Mouse (Mus musculus): ENCODE measurements around the gene Phf21b.
"Not testable (repeated sequence)": the region's sequence is repeated elsewhere in the genome, so short reads cannot be mapped to it uniquely, and the experiment has no call there.

Phf21b gene

DNA sequence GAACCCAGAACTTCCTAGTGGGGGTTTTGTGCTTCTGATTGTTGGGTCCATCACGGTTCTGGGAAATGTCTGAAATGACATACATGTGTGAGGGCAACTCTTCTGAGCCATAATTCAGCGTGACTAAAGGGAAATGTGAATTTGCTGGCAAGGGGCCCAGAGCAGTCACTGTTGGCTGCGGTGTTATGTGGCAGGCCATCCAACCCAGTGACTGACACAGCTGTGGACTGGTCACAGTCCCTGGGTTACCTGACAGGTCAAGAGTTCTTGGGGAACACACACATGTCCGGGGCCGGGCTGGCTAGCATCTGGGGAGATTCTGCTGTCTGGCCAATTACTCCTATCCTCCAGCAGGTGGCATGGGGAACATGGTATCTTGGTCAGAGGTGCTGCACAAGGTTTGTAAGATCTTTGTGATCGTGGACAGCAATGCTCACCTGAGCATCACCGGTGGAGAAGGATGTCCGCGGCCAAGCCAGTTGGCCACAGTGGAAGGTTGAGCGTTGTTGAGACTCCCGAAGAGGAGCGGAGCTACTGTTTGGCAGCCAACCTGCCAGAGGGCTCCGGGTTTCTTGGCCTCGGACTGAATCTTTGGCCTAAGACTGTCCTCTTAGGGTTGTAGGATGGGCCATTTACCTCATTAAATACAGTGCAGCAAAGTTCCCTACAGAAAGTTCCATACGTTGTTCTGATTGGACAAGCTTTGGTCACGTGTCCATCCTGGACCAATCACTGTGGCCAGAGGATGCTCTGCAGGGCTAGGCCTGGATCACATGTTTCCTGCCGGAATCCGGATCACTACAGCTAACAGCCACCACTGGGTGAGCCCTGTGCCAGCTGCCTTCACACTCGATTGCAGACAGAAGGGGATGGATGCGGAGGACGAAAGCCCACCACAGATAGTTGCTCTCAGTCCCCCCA, 83.4 kb downstream of the Phf21b start:
- DNase-seq: no peak

DNA sequence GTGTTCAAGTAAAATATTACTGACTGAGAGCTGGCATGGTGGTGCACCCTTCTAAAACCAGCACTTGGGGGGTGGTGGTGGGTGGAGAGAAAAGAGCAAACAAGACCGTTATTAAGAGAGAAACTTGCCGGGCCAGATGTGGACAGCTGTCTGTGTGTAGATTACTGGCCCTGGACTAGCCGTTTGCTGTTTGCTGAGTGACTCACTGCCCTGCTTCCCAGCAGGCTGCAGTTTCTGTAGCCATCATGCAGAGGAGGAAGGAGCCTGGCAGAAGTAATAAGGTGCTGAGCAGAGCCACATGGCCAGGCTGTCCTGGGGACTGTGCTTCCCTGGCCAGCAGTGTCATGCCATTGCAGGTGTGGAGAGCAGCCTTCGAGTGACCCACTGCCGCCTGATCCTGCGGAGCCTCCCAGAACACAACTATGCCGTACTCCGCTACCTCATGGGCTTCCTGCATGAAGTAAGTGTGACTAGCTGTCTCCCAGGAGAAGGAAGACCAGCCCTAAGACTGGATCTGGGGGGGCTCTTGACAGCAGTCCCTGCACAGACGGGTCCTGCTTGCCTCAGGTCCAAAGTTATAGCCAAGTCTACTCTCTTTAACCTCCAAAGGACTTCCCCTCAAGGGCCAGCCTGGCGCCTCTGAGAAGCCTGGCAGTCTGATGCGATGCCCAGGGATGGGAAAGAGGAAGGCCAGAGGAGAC, 86.1 kb downstream of the Phf21b start:
- DNase-seq: no peak

DNA sequence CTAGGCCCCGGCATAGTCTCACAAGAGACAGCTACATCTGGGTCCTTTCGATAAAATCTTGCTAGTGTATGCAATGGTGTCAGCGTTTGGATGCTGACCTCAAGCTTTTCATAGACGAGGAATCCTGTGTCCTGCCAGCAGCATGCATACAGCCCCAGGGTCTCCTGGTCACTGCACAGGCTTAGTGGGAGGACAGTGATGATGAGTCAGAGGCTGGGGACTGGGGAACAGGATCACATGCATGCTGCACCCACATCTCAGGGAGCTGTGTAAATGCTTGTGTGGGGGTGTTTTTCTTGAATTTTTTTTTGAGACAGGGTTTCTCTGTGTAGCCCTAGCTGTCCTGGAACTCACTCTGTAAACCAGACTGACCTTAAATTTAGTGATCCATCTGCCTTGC, 87.3 kb downstream of the Phf21b start:
- not testable (repeated sequence) for DNase-seq

DNA sequence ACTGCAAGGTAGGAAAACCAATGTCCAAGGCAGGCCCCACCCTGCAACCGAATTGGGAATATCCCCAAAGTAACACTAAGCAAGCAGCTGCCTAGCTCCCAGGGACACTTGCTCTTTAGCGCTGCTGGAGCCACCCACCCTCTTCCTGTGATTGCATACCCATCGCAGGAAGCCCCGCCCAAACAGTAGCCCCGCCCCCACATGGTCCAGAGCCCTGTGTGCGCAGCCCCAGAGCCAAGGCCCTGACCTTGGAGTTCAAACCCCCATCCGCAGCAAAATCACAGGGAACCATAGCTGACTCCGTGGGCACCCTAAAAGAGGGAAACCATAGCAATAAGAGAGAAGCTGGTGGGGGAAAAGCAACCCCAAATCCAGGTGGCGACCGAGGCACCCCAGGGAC, 89.2 kb downstream of the Phf21b start:
- DNase-seq: no peak

DNA sequence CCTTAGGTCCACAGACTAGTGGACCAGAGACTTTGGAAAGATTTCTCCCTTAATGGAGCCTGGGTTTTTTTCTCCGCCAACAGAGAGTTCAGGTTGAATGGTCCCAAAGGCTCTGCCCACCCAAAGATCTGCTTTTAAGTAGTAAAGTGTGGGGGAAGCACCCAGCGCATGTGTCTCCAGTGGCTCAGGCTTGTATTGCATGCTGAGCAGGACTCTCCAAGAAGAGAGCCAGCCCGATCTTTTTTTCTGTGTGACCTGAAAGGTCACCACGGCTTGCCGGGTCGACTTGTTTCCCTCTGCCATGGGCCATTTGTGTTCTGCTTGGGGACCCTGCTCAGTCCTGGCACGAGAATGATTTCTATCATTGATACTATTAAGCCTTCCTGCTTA, 92.4 kb downstream of the Phf21b start:
- DNase-seq: no peak

DNA sequence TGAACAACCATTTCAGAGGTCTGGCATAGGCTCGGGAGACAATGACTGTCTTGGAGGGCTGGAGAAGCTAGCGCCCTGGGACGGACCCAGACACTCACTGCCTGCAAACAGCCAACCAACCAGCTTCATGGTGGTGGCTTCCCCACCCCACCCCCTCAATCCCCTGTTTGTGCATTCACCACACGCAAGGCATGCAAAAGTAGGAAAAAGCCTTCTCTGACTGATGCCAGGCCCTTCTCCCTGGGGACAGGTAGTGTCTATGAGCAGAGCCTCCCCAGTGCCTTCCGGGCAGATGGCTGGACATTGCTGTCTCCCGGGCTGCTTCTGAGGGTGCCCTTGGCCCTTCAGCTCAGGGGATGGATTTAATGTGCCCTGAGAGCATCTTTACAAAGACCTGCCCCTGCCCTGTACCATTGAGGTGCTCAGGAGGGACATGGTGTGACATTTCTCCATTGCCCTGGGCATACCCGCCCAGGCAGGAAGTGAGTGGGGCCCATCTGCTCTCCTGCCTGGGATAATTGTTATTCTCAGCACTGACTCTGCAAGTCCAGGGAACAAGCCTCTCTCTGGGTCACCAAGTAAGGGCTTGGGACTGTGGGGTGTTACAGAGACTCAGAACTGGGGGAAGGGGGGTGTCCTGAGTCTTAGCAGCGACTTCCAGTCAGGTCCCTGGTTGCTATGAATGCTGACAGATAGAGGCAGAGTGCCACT, 93.0 kb downstream of the Phf21b start:
- no peak for DNase-seq

DNA sequence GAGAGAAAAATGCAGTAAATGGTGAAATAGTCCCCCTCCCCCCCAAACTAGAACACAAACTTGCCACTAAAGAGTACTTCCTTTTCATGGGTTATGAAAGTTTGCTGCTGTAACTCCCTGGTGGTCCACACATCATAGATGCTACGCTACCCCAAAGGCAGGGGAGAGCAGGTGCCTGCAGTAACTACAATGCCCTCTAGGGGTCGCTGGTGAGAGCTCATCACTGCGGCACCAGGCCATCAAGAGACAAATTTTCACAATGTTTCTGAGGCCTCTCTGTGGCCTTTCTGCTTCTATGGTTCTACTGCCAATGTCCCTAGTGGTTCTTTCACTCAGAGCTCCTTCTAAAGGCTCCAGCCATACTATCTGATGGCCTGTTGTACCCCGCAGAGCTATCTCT, 97.4 kb downstream of the Phf21b start:
- no peak for DNase-seq

DNA sequence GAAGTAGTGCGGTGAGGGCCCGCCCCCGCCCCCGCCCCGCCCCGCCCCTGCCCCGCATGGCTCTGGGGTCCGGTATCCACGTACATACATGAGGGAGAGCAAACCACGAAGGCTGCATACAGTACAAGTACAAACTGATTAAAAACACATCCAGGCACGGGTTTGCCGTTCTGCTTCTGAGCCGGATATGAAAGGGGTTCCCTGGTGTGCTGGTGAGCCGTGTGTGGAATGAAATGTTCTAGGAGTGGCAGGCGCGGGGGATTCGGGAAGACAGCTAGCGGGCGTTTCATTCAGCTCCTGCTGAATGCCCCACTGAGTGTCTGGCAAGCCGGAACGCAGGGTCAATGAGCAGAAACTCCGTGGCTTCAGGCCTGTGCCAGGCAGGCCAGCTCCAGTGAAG, 99.4 kb downstream of the Phf21b start:
- DNase-seq: no peak

DNA sequence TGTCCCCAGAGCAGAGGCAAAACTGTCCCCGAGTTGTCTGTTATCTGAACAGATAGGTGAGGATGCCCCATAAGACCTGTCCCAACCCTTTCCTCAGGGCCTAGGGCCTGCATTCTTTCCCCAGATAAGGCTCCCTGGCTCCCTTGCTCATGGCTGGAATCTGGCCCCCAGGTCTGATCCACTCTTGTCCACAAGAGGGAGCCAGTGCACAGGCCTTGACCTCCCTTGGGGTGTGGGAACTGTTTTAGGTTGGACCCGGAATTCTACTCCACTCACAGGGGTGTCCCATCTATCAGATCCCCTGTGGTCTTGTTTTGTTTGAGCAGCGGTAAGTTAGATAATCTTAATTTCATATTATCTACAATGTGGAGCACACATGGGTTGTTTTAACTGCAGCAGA, 100.9 kb downstream of the Phf21b start:
- peak; percentile 34 for DNase-seq

DNA sequence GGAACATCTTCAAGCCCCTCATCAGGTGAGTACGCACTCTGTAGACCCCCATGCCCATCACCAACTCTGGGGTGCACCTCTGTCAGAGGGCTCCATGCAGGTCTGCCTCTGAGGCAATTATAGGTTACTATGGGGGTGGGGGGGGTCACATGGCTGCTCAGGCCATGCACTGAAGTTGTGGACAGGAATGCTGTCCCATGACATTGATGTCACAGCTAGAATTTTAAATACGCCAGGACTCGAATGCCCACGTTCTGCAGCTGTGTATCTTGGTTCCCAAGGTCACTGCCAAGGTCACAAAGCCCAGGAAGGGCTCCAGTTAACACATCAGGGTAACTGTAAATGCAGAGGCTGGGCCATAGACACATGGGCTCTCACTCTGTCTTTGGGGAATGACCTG, 110.0 kb downstream of the Phf21b start:
- no peak for DNase-seq

DNA sequence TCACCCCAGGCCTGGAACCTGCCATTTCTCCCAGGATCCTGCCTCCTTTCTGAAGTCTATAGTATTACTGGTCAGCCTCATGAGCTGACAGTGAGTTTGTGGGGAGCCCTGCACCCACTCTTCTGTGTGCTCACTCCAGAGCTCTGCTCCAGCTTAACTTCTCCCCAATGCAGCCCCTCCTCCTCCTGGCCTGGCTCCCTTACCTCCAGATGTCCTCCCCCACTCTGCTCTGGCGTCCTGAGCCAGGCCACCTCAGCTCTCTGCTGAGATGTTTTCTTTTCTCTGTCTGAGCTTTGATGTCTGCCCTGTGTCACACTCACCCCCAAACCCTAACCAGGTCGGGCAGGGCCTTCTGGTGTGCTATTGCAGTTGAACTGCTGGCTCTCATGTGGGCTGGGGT, 111.5 kb downstream of the Phf21b start:
- DNase-seq: no peak

DNA sequence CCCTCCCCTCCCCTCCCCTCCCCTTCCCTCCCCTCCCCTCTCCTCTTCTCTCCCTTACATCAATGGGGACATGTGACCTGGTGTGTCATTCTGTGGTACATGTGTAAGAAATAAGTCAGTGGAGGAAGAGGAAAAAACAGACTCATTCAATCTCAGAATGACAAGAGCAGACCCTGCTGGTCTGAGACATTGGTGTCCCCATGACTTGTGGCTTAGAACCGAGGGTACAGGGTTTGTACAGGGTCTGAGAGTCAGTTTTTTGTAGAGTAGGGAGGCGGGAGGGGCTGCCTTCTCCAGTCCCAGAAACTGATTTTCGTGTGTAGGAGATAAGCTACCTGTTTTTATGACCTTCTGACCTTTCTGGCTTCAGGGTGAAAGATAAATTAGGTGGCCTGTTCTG, 112.5 kb downstream of the Phf21b start:
- no peak for DNase-seq

DNA sequence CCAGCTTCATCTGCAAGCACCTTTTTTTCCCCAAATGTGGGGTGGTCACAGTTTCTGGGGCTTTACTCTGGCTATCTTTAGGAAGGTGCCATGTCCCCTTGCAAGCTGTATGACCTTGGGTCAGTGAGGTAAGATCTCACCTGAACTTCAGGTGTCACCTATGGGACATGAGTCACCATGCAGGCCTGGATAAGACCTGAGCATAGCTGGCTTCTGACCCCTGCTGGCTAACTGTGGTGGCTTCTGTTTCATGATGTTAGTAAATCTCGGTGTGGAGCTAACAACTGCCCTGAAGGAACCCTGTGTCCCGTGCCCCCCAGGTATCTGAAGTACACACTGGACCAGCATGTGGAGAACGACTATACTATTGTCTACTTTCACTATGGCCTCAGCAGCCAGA, 114.3 kb downstream of the Phf21b start:
- DNase-seq: no peak

DNA sequence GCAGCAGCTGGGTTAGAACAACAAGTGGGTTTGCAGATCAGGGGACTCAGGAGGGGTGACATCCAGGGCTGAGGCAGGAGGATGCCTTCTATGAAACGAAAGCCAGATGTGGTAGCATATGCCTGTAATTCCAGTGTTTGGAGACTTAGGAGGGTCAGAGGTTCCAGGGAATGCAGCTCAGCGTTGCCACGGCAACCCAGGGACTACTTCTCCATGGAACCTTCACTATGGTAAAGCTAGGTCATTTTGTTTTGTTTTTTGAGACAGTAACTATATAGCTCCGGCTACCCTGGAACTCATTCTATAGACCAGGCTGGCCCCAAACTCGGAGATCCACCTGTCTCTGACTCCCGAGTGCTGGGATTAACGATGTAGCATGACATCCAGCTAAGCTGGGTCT, 117.6 kb downstream of the Phf21b start:
- no peak for DNase-seq

DNA sequence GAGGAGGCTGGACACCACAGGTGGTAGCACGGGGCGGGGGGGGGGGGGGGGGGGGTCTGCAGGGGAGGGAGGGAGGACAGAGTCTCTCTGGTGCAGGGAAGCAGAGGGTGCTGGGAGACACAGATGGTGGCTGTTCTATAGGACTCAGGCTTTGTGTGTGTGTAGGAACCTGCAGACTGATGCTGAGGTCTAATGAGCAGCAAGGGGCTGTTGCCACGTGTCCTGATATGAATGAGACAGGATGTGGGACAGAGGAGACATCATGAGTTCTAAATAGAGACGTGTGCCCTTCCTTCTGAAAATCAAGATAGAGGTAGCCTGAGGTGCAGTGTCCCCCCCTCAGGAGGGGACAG, 118.9 kb downstream of the Phf21b start:
- DNase-seq: no peak

DNA sequence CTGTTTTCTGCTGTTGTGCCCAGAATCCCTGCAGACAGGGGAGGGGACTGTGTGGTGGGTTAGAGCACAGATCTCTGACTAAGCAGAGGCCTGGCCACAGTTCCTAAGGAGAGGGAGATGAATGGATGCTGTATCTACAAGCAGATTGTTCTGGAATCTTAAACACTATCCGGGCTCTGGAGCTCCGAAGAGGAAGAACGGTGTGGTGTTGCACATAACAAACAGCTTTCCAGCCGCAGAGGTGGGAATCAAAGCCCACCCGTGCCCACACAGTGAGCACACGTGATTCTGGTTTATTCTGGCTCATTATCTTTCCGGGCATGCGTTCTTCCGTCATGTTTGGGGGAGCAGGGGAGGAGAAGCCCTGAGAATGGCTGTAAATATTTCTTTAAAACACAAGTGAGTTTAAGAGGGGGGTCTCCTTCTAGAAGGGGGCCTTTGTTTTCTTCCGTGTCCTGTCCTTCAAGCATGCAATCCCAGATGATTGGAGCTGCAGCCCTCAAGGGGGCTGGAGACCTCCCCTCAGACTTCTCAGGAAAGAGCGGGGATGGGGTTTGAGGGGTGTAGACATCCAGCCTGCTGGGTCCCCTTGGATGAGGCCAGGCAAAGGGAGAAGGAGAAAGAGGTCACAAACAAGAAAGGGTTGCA, 119.4 kb downstream of the Phf21b start:
- no peak for DNase-seq

Measured in kidney, adult 11 months (tissue).